ENCODE assay signal across 13 mouse cellular contexts in the genomic region with DNA sequence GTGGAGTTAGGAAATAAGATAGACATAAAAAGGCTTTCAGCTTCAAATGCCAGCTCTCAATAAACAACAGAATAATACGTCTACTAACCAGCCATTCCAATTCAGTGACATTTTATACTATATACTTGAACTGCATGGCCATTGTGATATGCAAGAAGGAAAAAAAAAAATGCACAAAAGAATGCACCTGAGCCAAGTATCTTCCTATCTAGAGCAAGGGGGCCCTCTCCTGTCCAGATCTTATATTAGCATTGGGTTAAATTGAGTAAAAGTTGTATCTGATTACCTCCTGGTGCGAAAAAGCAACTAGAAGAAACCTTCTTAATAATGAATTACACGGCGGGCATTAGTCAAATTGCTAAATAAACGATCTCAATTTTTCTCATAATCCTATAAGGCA. TPM values are rescaled to one million over a fixed set of nuclear protein-coding genes. Genes with fewer than 3 reads are reported as not detected.
DNase-seq lines count a peak whose midpoint lies in the region; ATAC-seq and TF ChIP-seq lines count a peak whose summit lies in the region.
"Had no signal": no experiment of that assay in that cellular context is flagged by ENCODE, and none has a peak within 500 bp of the region (broad histone marks: within the 10 kb centered on the region; RNA-seq: fewer than 3 reads in every experiment).

No protein-coding gene starts in this region.

- peak; percentile 82 for ATAC-seq in frontal cortex, adult (ENCODE audit: low TSS enrichment)
- ATAC-seq in liver, embryonic 14.5 days (ENCODE audit: insufficient read depth): no peak
- no peak for ATAC-seq in liver, embryonic 11.5 days (replicated peaks; ENCODE audit: low FRiP score)

- H3K4me1 ChIP-seq in liver, embryonic 14.5 days (replicated peaks; ENCODE audit: control insufficient read depth in 2 of 2, insufficient read depth in 2 of 2, low read length in 1 of 2): no peaks in the 10 kb centered on the region
- H3K4me1 ChIP-seq in liver, embryonic 11.5 days (replicated peaks; ENCODE audit: control insufficient read depth, insufficient read depth, low read length): no peaks in the 10 kb centered on the region

- no peak for TF ChIP-seq EP300 in liver, embryonic 14.5 days (IDR thresholded peaks at IDR 0.05; ENCODE audit: low read depth)

- H3K36me3 ChIP-seq in liver, embryonic 14.5 days (replicated peaks; ENCODE audit: control insufficient read depth, insufficient read depth, low read depth): no peaks in the 10 kb centered on the region; the same call in 1 of the 2 replicates
- H3K36me3 ChIP-seq in liver, embryonic 11.5 days (ENCODE audit: control insufficient read depth, insufficient read depth, low read length): peaks cover 9% of the 10 kb centered on the region; the same call in 1 of the 2 replicates

- WGBS in liver, embryonic 14.5 days (ENCODE audit: insufficient replicate concordance): 80% methylated on average over 5 of the region's 5 CpGs
- WGBS in liver, embryonic 11.5 days: 84% methylated on average over 5 of the region's 5 CpGs

- DNase-seq in frontal cortex, postnatal 25 days (ENCODE audit: low spot score in 2 of 2): no peak
- DNase-seq in liver, embryonic 14.5 days (ENCODE audit: low read depth in 3 of 3, low spot score in 3 of 3): no peak
- DNase-seq in liver, embryonic 11.5 days (ENCODE audit: low spot score): no peak
- DNase-seq in ES-CJ7 (ENCODE audit: low read depth, low spot score): peak; percentile 20
- DNase-seq in embryo, embryonic 11 days: peak; percentile 28
- DNase-seq in right cerebral cortex, postnatal 4 days: no peak
- DNase-seq in gastrocnemius, postnatal 14 days: no peak
- DNase-seq: adrenal gland, postnatal 14 days; cerebellum, adult 8-10 months; heart, adult 11 months; kidney, postnatal 10 days; lung, postnatal 10 days had no signal

- peak; percentile 6; the same call in 1 of the 2 replicates for TF ChIP-seq CTCF in liver, embryonic 14.5 days (IDR thresholded peaks at IDR 0.05; ENCODE audit: low read depth)

- H3K4me2 ChIP-seq in liver, embryonic 14.5 days (ENCODE audit: low read depth): no peak overlapping the region
- no peak overlapping the region for H3K4me2 ChIP-seq in liver, embryonic 11.5 days

- H3K27ac ChIP-seq in liver, embryonic 14.5 days: no peak overlapping the region
- no peak overlapping the region for H3K27ac ChIP-seq in liver, embryonic 11.5 days (ENCODE audit: low read depth, low read length)

- no peaks in the 10 kb centered on the region for H3K27me3 ChIP-seq in liver, embryonic 14.5 days (ENCODE audit: control insufficient read depth, insufficient read depth, low read length)
- no peaks in the 10 kb centered on the region for H3K27me3 ChIP-seq in liver, embryonic 11.5 days (replicated peaks; ENCODE audit: control insufficient read depth, insufficient read depth, low read length)

- intact Hi-C loops in gastrocnemius, postnatal 14 days (cut with DNase I; ENCODE audit: low total_unique reads): no loop called here

- no peak overlapping the region for H3K4me3 ChIP-seq in liver, embryonic 14.5 days (ENCODE audit: insufficient read depth in 1 of 2, low read depth in 2 of 2, low read length in 2 of 2)
- H3K4me3 ChIP-seq in liver, embryonic 11.5 days (ENCODE audit: low read depth, low read length): no peak overlapping the region

- H3K9ac ChIP-seq in liver, embryonic 14.5 days (replicated peaks): no peak overlapping the region
- no peak overlapping the region for H3K9ac ChIP-seq in liver, embryonic 11.5 days (ENCODE audit: low read depth, low read length)

- H3K9me3 ChIP-seq in liver, embryonic 14.5 days (ENCODE audit: control insufficient read depth, low read length): no peaks in the 10 kb centered on the region
- no peaks in the 10 kb centered on the region for H3K9me3 ChIP-seq in liver, embryonic 11.5 days (ENCODE audit: control insufficient read depth, low read length)

RNA-seq across cellular contexts. Expression of a gene that starts 25.2 kb away (rescaled TPM):
- polyA plus RNA-seq in liver, embryonic 14.5 days (2012; rRNA removed): 4.0 and 8.7 TPM in 2 replicates
- polyA plus RNA-seq in liver, embryonic 14.5 days (2014; fragmentation: Nextera tagmentation; extraction: Ambion mirVana): 10.6 and 12.1 TPM in 2 replicates
- polyA plus RNA-seq in liver, embryonic 11.5 days (2014; fragmentation: Nextera tagmentation; extraction: Ambion mirVana): 35.0 and 35.9 TPM in 2 replicates
- 10 to 100 TPM in 1 of 2 experiments, 1 to 10 TPM in 1; 8.1 to 10.8 TPM for total RNA-seq in gastrocnemius, postnatal 14 days (2021)

Comparison
In these comparisons a context has a peak if more than half of its experiments do, and no peak if none do; other contexts are left out.
1. DNase-seq: peak in ES-CJ7 (single experiment) and embryo, embryonic 11 days (single experiment); none in frontal cortex, postnatal 25 days (0 of 2), liver, embryonic 14.5 days (0 of 3), liver, embryonic 11.5 days (single experiment), right cerebral cortex, postnatal 4 days (single experiment) and gastrocnemius, postnatal 14 days (single experiment).